Mouse (Mus musculus): ENCODE results near the gene Olfr1404.

DNA sequence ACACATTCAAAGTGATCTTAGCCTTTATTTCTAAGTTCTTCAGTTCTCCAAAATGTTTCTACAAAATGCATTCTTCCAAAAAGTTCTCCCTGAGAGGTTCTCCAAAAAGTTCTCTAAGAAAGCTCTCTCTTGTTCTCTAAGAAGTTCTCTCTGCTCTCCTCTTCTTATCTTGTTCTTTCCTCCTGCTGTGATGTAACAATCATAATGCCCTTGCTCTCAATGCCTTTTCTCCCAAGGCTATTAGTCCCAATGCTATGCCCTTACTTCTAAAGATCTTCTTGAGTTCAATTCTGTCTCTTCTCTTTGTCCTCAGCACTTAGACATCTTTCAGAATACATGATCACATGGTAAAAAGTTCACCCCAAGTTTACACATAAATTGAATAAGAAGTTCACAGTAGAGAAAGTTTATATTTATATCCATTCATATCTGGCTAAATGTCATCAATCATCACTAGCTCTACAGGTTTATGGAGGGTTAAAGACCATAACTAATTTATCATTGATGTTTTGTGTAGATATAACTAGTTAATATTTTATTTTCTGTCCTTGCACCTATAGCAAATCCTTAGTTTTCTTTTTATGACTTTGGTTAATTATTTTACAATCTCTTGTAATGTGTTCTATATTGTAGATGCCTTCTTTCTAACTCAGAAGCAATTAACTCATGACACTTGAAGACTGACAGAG lies 37.9 kb upstream of the Olfr1404 start:
- TF ChIP-seq TAL1 (IDR thresholded peaks at IDR 0.05; ENCODE audit: low read length) = no peak
- TF ChIP-seq GATA1 (IDR thresholded peaks at IDR 0.05; ENCODE audit: low read length) = no peak

Measured in erythroblast, embryonic 14.5 days (primary cell).